Comparison of ENCODE assay signal across 8 mouse cellular contexts in genomic region chr12:91587491-91588033, GRCm38 (mm10). TPM values are rescaled to one million over a fixed set of nuclear protein-coding genes. Genes with fewer than 3 reads are reported as not detected.
DNase-seq lines count a peak whose midpoint lies in the region; ATAC-seq and TF ChIP-seq lines count a peak whose summit lies in the region.

No protein-coding gene starts in this region.

- WGBS in kidney, embryonic 16.5 days: 5% methylated on average over 5 of the region's 5 CpGs
- WGBS in hindbrain, embryonic 14.5 days: 8% methylated on average over 5 of the region's 5 CpGs
- 5% methylated on average over 5 of the region's 5 CpGs for WGBS in midbrain, embryonic 16.5 days

- H3K4me2 ChIP-seq in kidney, embryonic 16.5 days (replicated peaks; ENCODE audit: low read depth, low read length): peak overlapping the region; percentile 75
- H3K4me2 ChIP-seq in hindbrain, embryonic 14.5 days (replicated peaks): peak overlapping the region; percentile 60
- peak overlapping the region; percentile 76 for H3K4me2 ChIP-seq in midbrain, embryonic 16.5 days (ENCODE audit: low read length)

- H3K9ac ChIP-seq in kidney, embryonic 16.5 days (replicated peaks; ENCODE audit: low read length): peak overlapping the region; percentile 100
- peak overlapping the region; percentile 100 for H3K9ac ChIP-seq in hindbrain, embryonic 14.5 days
- H3K9ac ChIP-seq in midbrain, embryonic 16.5 days (ENCODE audit: low read depth, low read length): peak overlapping the region; percentile 99

- H3K4me1 ChIP-seq in kidney, embryonic 16.5 days (ENCODE audit: insufficient read depth, low read length): peaks cover 25% of the 10 kb centered on the region
- H3K4me1 ChIP-seq in hindbrain, embryonic 14.5 days (replicated peaks; ENCODE audit: control insufficient read depth, insufficient read depth, low read length): peaks cover 39% of the 10 kb centered on the region
- peaks cover 34% of the 10 kb centered on the region for H3K4me1 ChIP-seq in midbrain, embryonic 16.5 days (ENCODE audit: control insufficient read depth, insufficient read depth, low read length)

- no peak for TF ChIP-seq CTCF in brain, embryonic 14.5 days (IDR thresholded peaks at IDR 0.05; ENCODE audit: borderline replicate concordance, extremely low read depth, insufficient read depth, insufficient read length)

- peak overlapping the region; percentile 99 for H3K27ac ChIP-seq in kidney, embryonic 16.5 days (ENCODE audit: low read length)
- peak overlapping the region; percentile 100 for H3K27ac ChIP-seq in hindbrain, embryonic 14.5 days
- peak overlapping the region; percentile 100 for H3K27ac ChIP-seq in midbrain, embryonic 16.5 days (ENCODE audit: low read length)

- H3K9me3 ChIP-seq in kidney, embryonic 16.5 days (ENCODE audit: low read length): no peaks in the 10 kb centered on the region
- H3K9me3 ChIP-seq in hindbrain, embryonic 14.5 days (ENCODE audit: control insufficient read depth, low read length): no peaks in the 10 kb centered on the region
- no peaks in the 10 kb centered on the region for H3K9me3 ChIP-seq in midbrain, embryonic 16.5 days (replicated peaks; ENCODE audit: control insufficient read depth, low read length, poor library complexity, severe bottlenecking)

- ATAC-seq in kidney, embryonic 16.5 days (ENCODE audit: low FRiP score, low TSS enrichment): no peak
- no peak for ATAC-seq in hindbrain, embryonic 14.5 days (ENCODE audit: low FRiP score)
- ATAC-seq in midbrain, embryonic 16.5 days: no peak; the same call in 1 of the 2 replicates
- no peak for ATAC-seq in frontal cortex, adult (ENCODE audit: low TSS enrichment)

- H3K36me3 ChIP-seq in kidney, embryonic 16.5 days (ENCODE audit: insufficient read depth, low read length): peaks cover 16% of the 10 kb centered on the region
- peaks cover 31% of the 10 kb centered on the region for H3K36me3 ChIP-seq in hindbrain, embryonic 14.5 days (replicated peaks; ENCODE audit: control insufficient read depth, insufficient read depth)
- no peaks in the 10 kb centered on the region for H3K36me3 ChIP-seq in midbrain, embryonic 16.5 days (ENCODE audit: control insufficient read depth, insufficient read depth, low read length)

- peak overlapping the region; percentile 90 for H3K4me3 ChIP-seq in kidney, embryonic 16.5 days (ENCODE audit: low read length)
- H3K4me3 ChIP-seq in hindbrain, embryonic 14.5 days (replicated peaks; ENCODE audit: low read length): peak overlapping the region; percentile 95
- H3K4me3 ChIP-seq in midbrain, embryonic 16.5 days (ENCODE audit: low read depth, low read length): peak overlapping the region; percentile 87

- no peak for DNase-seq in kidney, postnatal 4 days
- DNase-seq in brain, embryonic 14.5 days (ENCODE audit: low read depth): peak; percentile 62
- DNase-seq in hindbrain, embryonic 14.5 days (ENCODE audit: low spot score): peak; percentile 61
- DNase-seq in ovary, postnatal 14 days (ENCODE audit: low spot score): no peak
- no peak for DNase-seq in ovary, adult 18-20 months (ENCODE audit: low spot score)

- H3K27me3 ChIP-seq in kidney, embryonic 16.5 days (ENCODE audit: insufficient read depth, low read length): no peaks in the 10 kb centered on the region
- H3K27me3 ChIP-seq in hindbrain, embryonic 14.5 days (ENCODE audit: control insufficient read depth, insufficient read depth, low read length): no peaks in the 10 kb centered on the region
- no peaks in the 10 kb centered on the region for H3K27me3 ChIP-seq in midbrain, embryonic 16.5 days (ENCODE audit: control insufficient read depth, insufficient read depth, low read depth, low read length)

- TF ChIP-seq POLR2A in brain, embryonic 14.5 days (IDR thresholded peaks at IDR 0.05; ENCODE audit: borderline replicate concordance, extremely low read depth, insufficient read depth, insufficient read length, poor library complexity, severe bottlenecking): no peak

RNA-seq across cellular contexts. Expression of gene Gtf2a1, which starts 2.7 kb away (rescaled TPM):
- polyA plus RNA-seq in kidney, embryonic 16.5 days (2015; fragmentation: Nextera tagmentation; extraction: Ambion mirVana): 50.3 and 51.3 TPM in 2 replicates
- polyA plus RNA-seq in brain, embryonic 14.5 days (2012; rRNA removed): 27.1 and 35.5 TPM in 2 replicates
- 50.1 and 57.8 TPM in 2 replicates for polyA plus RNA-seq in hindbrain, embryonic 14.5 days (2014; fragmentation: Nextera tagmentation; extraction: Ambion mirVana)
- 68.0 and 72.2 TPM in 2 replicates for polyA plus RNA-seq in midbrain, embryonic 16.5 days (2015; fragmentation: Nextera tagmentation; extraction: Ambion mirVana)

Comparison
In these comparisons a context has a peak if more than half of its experiments do, and no peak if none do; other contexts are left out.
1. DNase-seq: peak in brain, embryonic 14.5 days (single experiment) and hindbrain, embryonic 14.5 days (single experiment); none in kidney, postnatal 4 days (0 of 2), ovary, postnatal 14 days (single experiment) and ovary, adult 18-20 months (single experiment).
2. Peak in every context shown above with its lines, with median percentiles within 50 percentile points of each other: H3K27ac ChIP-seq, H3K4me2 ChIP-seq, H3K4me3 ChIP-seq and H3K9ac ChIP-seq.